Comparison of ENCODE assay signal across 10 mouse cellular contexts in genomic region chr17:73515506-73515905, GRCm38 (mm10).
"Had no signal": no experiment of that assay in that cellular context is flagged by ENCODE, and none has a peak within 500 bp of the region (broad histone marks: within the 10 kb centered on the region; RNA-seq: fewer than 3 reads in every experiment).

No protein-coding gene starts in this region.

- DNase-seq: kidney, adult 8-10 months; kidney, postnatal 25 days; layer of hippocampus, adult 9-11 months; layer of hippocampus, postnatal 36 days; liver; liver, embryonic 13.5 days; liver, postnatal 0 days; lung, postnatal 14 days; thymus, adult 18-20 months; thymus, postnatal 14 days had no signal
